42 mouse cellular contexts compared by ENCODE assay signal in the genomic region with DNA sequence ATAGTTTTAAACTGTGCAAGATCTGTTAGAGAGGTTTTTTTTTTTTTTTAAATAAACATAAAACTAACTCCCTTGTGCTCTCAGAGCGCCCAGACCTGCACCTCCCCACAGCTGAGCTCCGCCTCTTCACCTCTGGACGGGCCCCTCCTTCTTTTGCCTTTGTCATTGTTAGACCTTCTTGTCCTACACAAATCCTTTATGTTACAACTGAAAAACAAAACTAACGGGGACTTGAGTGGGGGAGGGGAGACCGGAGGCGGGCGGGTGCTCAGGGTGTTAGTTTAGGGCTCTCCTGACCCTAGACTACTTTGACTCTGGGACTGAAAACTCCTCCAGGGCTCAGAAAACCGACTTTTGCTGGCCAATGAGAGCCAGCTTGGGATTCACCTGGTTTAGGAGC. TPM values are rescaled to one million over a fixed set of nuclear protein-coding genes. Genes with fewer than 3 reads are reported as not detected.
DNase-seq lines count a peak whose midpoint lies in the region; ATAC-seq and TF ChIP-seq lines count a peak whose summit lies in the region.
"Had no signal": no experiment of that assay in that cellular context is flagged by ENCODE, and none has a peak within 500 bp of the region (broad histone marks: within the 10 kb centered on the region; RNA-seq: fewer than 3 reads in every experiment).

No protein-coding gene starts in this region.

- no peak for DNase-seq in heart, adult 9 months (ENCODE audit: low spot score in 2 of 2)
- peak; percentile 84 for DNase-seq in R1 (ENCODE audit: low read depth, low spot score)
- no peak for DNase-seq in gastrocnemius, adult 2 months
- DNase-seq: adrenal gland, adult 2 months; adrenal gland, postnatal 36 days; B cell, adult 2 months; cerebellum, adult 2 months; cerebellum, postnatal 14 days; kidney, adult 2 months; kidney, postnatal 36 days; left cerebral cortex, postnatal 4 days; liver, embryonic 13.5 days; lung, adult 18-20 months; lung, postnatal 4 days; right cerebral cortex, postnatal 4 days; thymus, adult 2 months; thymus, postnatal 4 days had no signal

- peak overlapping the region; percentile 77 for H3K4me3 ChIP-seq in heart, embryonic 11.5 days (ENCODE audit: low read depth, low read length)
- H3K4me3 ChIP-seq in ES-Bruce4 (ENCODE audit: low read depth, low read length) = 0 out of 2 replicates have a peak overlapping the region, but pooled peaks have one; percentile 16
- H3K4me3 ChIP-seq in heart, embryonic 16.5 days (ENCODE audit: low read length) = peak overlapping the region; percentile 77
- no peak overlapping the region for H3K4me3 ChIP-seq in neural tube, embryonic 15.5 days (replicated peaks)
- no peak overlapping the region for H3K4me3 ChIP-seq in gastrocnemius, adult 2 months
- H3K4me3 ChIP-seq: embryonic facial prominence, embryonic 12.5 days; forebrain, embryonic 15.5 days; hindbrain, embryonic 10.5 days; hindbrain, embryonic 15.5 days; layer of hippocampus, adult 2 months; limb, embryonic 15.5 days; liver, embryonic 13.5 days; megakaryocyte, embryonic 14.5 days; midbrain, embryonic 12.5 days; myocyte; neural tube, embryonic 12.5 days had no signal

- intact Hi-C loops in gastrocnemius, adult 2 months (cut with DNase I) = no loop called here

- peaks cover 7% of the 10 kb centered on the region; the same call in 1 of the 2 replicates for H3K36me3 ChIP-seq in heart, embryonic 11.5 days (ENCODE audit: control insufficient read depth, insufficient read depth, low read length)
- no peaks in the 10 kb centered on the region for H3K36me3 ChIP-seq in ES-Bruce4 (ENCODE audit: control insufficient read depth, insufficient read depth, low read length, poor library complexity, severe bottlenecking)
- peaks cover 12% of the 10 kb centered on the region for H3K36me3 ChIP-seq in heart, embryonic 16.5 days (ENCODE audit: control insufficient read depth, insufficient read depth)
- no peaks in the 10 kb centered on the region for H3K36me3 ChIP-seq in neural tube, embryonic 15.5 days
- H3K36me3 ChIP-seq: embryonic facial prominence, embryonic 12.5 days; forebrain, embryonic 15.5 days; hindbrain, embryonic 10.5 days; hindbrain, embryonic 15.5 days; limb, embryonic 15.5 days; liver, embryonic 13.5 days; midbrain, embryonic 12.5 days; neural tube, embryonic 12.5 days had no signal

- TF ChIP-seq CTCF in ES-Bruce4 (IDR thresholded peaks at IDR 0.05; ENCODE audit: low read depth, low read length) = no peak
- TF ChIP-seq CTCF in gastrocnemius, adult 2 months (IDR thresholded peaks at IDR 0.05) = no peak

- no peaks in the 10 kb centered on the region; the same call in 1 of the 2 replicates for H3K9me3 ChIP-seq in heart, embryonic 11.5 days (replicated peaks; ENCODE audit: control insufficient read depth, low read length)
- no peaks in the 10 kb centered on the region for H3K9me3 ChIP-seq in ES-Bruce4 (replicated peaks; ENCODE audit: control insufficient read depth, insufficient read depth, low read length, poor library complexity, severe bottlenecking)
- peaks cover 1% of the 10 kb centered on the region for H3K9me3 ChIP-seq in heart, embryonic 16.5 days (replicated peaks; ENCODE audit: control insufficient read depth, low read length)
- 0 out of 2 replicates have a peak, but pooled peaks cover 2% of the 10 kb centered on the region for H3K9me3 ChIP-seq in neural tube, embryonic 15.5 days (replicated peaks)
- H3K9me3 ChIP-seq: embryonic facial prominence, embryonic 12.5 days; forebrain, embryonic 15.5 days; hindbrain, embryonic 15.5 days; limb, embryonic 15.5 days; liver, embryonic 13.5 days; midbrain, embryonic 12.5 days; neural tube, embryonic 12.5 days had no signal

- TF ChIP-seq EP300 in ES-Bruce4 (IDR thresholded peaks at IDR 0.05; ENCODE audit: insufficient read depth, low read depth, low read length) = peak; percentile 50; the same call in 1 of the 2 replicates

- no peak for ATAC-seq in heart, embryonic 11.5 days (replicated peaks; ENCODE audit: insufficient number of reproducible peaks, low FRiP score, low TSS enrichment)
- ATAC-seq in heart, embryonic 16.5 days (replicated peaks; ENCODE audit: extremely low read depth, insufficient read depth, low FRiP score) = no peak
- no peak for ATAC-seq in neural tube, embryonic 15.5 days (ENCODE audit: low FRiP score)
- ATAC-seq: activated CD4-positive, CD25-positive, alpha-beta regulatory T cell, adult 4 months; forebrain, embryonic 15.5 days; inflammation-experienced regulatory T-cells, adult 6 months; lung, postnatal 0 days had no signal

- H3K27me3 ChIP-seq in heart, embryonic 11.5 days (ENCODE audit: control insufficient read depth, insufficient read depth, low read length) = peaks cover 39% of the 10 kb centered on the region
- H3K27me3 ChIP-seq in ES-Bruce4 (ENCODE audit: control insufficient read depth, insufficient read depth, low read length, poor library complexity, severe bottlenecking) = peaks cover 16% of the 10 kb centered on the region
- H3K27me3 ChIP-seq in heart, embryonic 16.5 days (ENCODE audit: control insufficient read depth, insufficient read depth, low read length) = peaks cover 22% of the 10 kb centered on the region
- H3K27me3 ChIP-seq in neural tube, embryonic 15.5 days (replicated peaks) = peaks cover 92% of the 10 kb centered on the region

- H3K27ac ChIP-seq in heart, embryonic 11.5 days (ENCODE audit: low read depth, low read length) = peak overlapping the region; percentile 95
- H3K27ac ChIP-seq in ES-Bruce4 (ENCODE audit: insufficient read depth, low read length) = no peak overlapping the region
- H3K27ac ChIP-seq in heart, embryonic 16.5 days (ENCODE audit: low read length) = peak overlapping the region; percentile 95
- no peak overlapping the region for H3K27ac ChIP-seq in neural tube, embryonic 15.5 days (replicated peaks)
- no peak overlapping the region for H3K27ac ChIP-seq in gastrocnemius, adult 2 months
- H3K27ac ChIP-seq: embryonic facial prominence, embryonic 12.5 days; forebrain, embryonic 15.5 days; hindbrain, embryonic 10.5 days; hindbrain, embryonic 15.5 days; layer of hippocampus, adult 2 months; limb, embryonic 15.5 days; liver, embryonic 13.5 days; midbrain, embryonic 12.5 days; neural tube, embryonic 12.5 days had no signal

- H3K9ac ChIP-seq in heart, embryonic 11.5 days (ENCODE audit: low read depth, low read length) = peak overlapping the region; percentile 99
- H3K9ac ChIP-seq in ES-Bruce4 (ENCODE audit: low read depth, poor library complexity, severe bottlenecking) = no peak overlapping the region
- peak overlapping the region; percentile 97 for H3K9ac ChIP-seq in heart, embryonic 16.5 days (ENCODE audit: low read length)
- H3K9ac ChIP-seq in neural tube, embryonic 15.5 days (replicated peaks) = no peak overlapping the region
- H3K9ac ChIP-seq: embryonic facial prominence, embryonic 12.5 days; forebrain, embryonic 15.5 days; hindbrain, embryonic 15.5 days; limb, embryonic 15.5 days; liver, embryonic 13.5 days; midbrain, embryonic 12.5 days; neural tube, embryonic 12.5 days had no signal

- TF ChIP-seq POLR2A in ES-Bruce4 (IDR thresholded peaks at IDR 0.05; ENCODE audit: insufficient read depth, low read length) = no peak

- 31% methylated on average over 8 of the region's 8 CpGs for WGBS in heart, embryonic 11.5 days (ENCODE audit: insufficient replicate concordance)
- 17% methylated on average over 8 of the region's 8 CpGs for WGBS in heart, embryonic 16.5 days
- WGBS in neural tube, embryonic 15.5 days = 4% methylated on average over 8 of the region's 8 CpGs

- no peaks in the 10 kb centered on the region for H3K4me1 ChIP-seq in heart, embryonic 11.5 days (ENCODE audit: control insufficient read depth, insufficient read depth, low read length)
- peaks cover 2% of the 10 kb centered on the region for H3K4me1 ChIP-seq in ES-Bruce4 (ENCODE audit: control insufficient read depth, insufficient read depth, low read length)
- peaks cover 9% of the 10 kb centered on the region for H3K4me1 ChIP-seq in heart, embryonic 16.5 days (ENCODE audit: control insufficient read depth, insufficient read depth, low read length)
- peaks cover 7% of the 10 kb centered on the region for H3K4me1 ChIP-seq in neural tube, embryonic 15.5 days
- H3K4me1 ChIP-seq: midbrain, embryonic 12.5 days had no signal

- H3K4me2 ChIP-seq in heart, embryonic 11.5 days = peak overlapping the region; percentile 64
- peak overlapping the region; percentile 76 for H3K4me2 ChIP-seq in heart, embryonic 16.5 days (ENCODE audit: low read depth, low read length)
- no peak overlapping the region for H3K4me2 ChIP-seq in neural tube, embryonic 15.5 days
- H3K4me2 ChIP-seq: embryonic facial prominence, embryonic 12.5 days; forebrain, embryonic 15.5 days; hindbrain, embryonic 15.5 days; limb, embryonic 15.5 days; liver, embryonic 13.5 days; midbrain, embryonic 12.5 days; neural tube, embryonic 12.5 days had no signal

RNA-seq across cellular contexts. Expression of a gene that starts 8.9 kb away (rescaled TPM):
- polyA plus RNA-seq in heart, embryonic 11.5 days (2014; fragmentation: Nextera tagmentation; extraction: Ambion mirVana) = 157 and 159 TPM in 2 replicates
- polyA plus RNA-seq in ES-Bruce4 (2011; ENCODE audit: insufficient read depth, insufficient read length, low read depth, missing spikeins) = not detected in 2 replicates
- 123 and 132 TPM in 2 replicates for polyA plus RNA-seq in heart, embryonic 16.5 days (2015; fragmentation: Nextera tagmentation; extraction: Ambion mirVana)
- 0.13 TPM in 1 of 2 replicates, not detected in the other for polyA plus RNA-seq in neural tube, embryonic 15.5 days (2015; fragmentation: Nextera tagmentation; extraction: Ambion mirVana)
- total RNA-seq in gastrocnemius, adult 2 months (2021) = not detected
- total RNA-seq: adrenal gland, adult 2 months; adrenal gland, postnatal 36 days; gastrocnemius, adult 18-20 months; gastrocnemius, postnatal 4 days; layer of hippocampus, adult 2 months; layer of hippocampus, postnatal 14 days; left cerebral cortex, postnatal 4 days; MEL; midbrain, postnatal 0 days had no signal
- polyA plus RNA-seq: activated CD4-positive, CD25-positive, alpha-beta regulatory T cell, adult 4 months; cerebellum, adult 2 months; cortical plate, adult 2 months; forebrain, embryonic 15.5 days; frontal cortex, adult 2 months; hindbrain, embryonic 10.5 days; inflammation-experienced regulatory T-cells, adult 6 months; kidney, adult 2 months; kidney, embryonic 16.5 days; limb, embryonic 15.5 days; liver, embryonic 13.5 days; midbrain, embryonic 12.5 days; midbrain, postnatal 0 days; neural tube, embryonic 12.5 days had no signal

RNA-seq across cellular contexts. Expression of a gene that starts 55.1 kb away (rescaled TPM):
- 48.7 and 58.5 TPM in 2 replicates for polyA plus RNA-seq in heart, embryonic 11.5 days (2014; fragmentation: Nextera tagmentation; extraction: Ambion mirVana)
- polyA plus RNA-seq in ES-Bruce4 (2011; ENCODE audit: insufficient read depth, insufficient read length, low read depth, missing spikeins) = 28.9 and 29.4 TPM in 2 replicates
- 56.8 and 56.9 TPM in 2 replicates for polyA plus RNA-seq in heart, embryonic 16.5 days (2015; fragmentation: Nextera tagmentation; extraction: Ambion mirVana)
- 54.5 and 57.7 TPM in 2 replicates for polyA plus RNA-seq in neural tube, embryonic 15.5 days (2015; fragmentation: Nextera tagmentation; extraction: Ambion mirVana)
- total RNA-seq in gastrocnemius, adult 2 months (2021) = 10 to 100 TPM; 27.3 to 30.3 TPM

Comparison
In these comparisons a context has a peak if more than half of its experiments do, and no peak if none do; other contexts are left out.
1. H3K27ac ChIP-seq: peak in heart, embryonic 11.5 days (single experiment) and heart, embryonic 16.5 days (single experiment); none in ES-Bruce4 (single experiment), neural tube, embryonic 15.5 days (single experiment) and gastrocnemius, adult 2 months (single experiment).
2. H3K4me3 ChIP-seq: peak in heart, embryonic 11.5 days (single experiment), ES-Bruce4 (single experiment) and heart, embryonic 16.5 days (single experiment); none in neural tube, embryonic 15.5 days (single experiment) and gastrocnemius, adult 2 months (single experiment).
3. H3K9ac ChIP-seq: peak in heart, embryonic 11.5 days (single experiment) and heart, embryonic 16.5 days (single experiment); none in ES-Bruce4 (single experiment) and neural tube, embryonic 15.5 days (single experiment).
4. RNA of a gene that starts 8.9 kb away (polyA plus RNA-seq): 157 to 159 TPM in heart, embryonic 11.5 days and 123 to 132 TPM in heart, embryonic 16.5 days; not detected in ES-Bruce4 and 0.13 TPM in neural tube, embryonic 15.5 days; every median in the first group is over 10 times any median in the second.